Mouse (Mus musculus) 3T3-L1 (cell line): ENCODE data around the gene Melk.

Source experiments
- DNase-seq: peaks from one replicate; pipeline ENCODE4 v3.0.0-alpha.2; 2015; ENCODE audit warnings: low read depth, low spot score

Gene Melk

GRCm38 (mm10) chr4:44326721-44327120 is 26.0 kb downstream of the Melk start:
- DNase-seq = no peak

GRCm38 (mm10) chr4:44327976-44328375 is 27.3 kb downstream of the Melk start:
- DNase-seq = no peak

- no peak for DNase-seq
Observed at GRCm38 (mm10) chr4:44335006-44335405, 34.3 kb downstream of the Melk start.

GRCm38 (mm10) chr4:44361670-44362069 is 61.0 kb downstream of the Melk start:
- no peak for DNase-seq

- DNase-seq = no peak
Observed at GRCm38 (mm10) chr4:44363434-44364013, 62.8 kb downstream of the Melk start.

- no peak for DNase-seq
Observed at GRCm38 (mm10) chr4:44392231-44393216, 91.8 kb downstream of the Melk start.

DNA sequence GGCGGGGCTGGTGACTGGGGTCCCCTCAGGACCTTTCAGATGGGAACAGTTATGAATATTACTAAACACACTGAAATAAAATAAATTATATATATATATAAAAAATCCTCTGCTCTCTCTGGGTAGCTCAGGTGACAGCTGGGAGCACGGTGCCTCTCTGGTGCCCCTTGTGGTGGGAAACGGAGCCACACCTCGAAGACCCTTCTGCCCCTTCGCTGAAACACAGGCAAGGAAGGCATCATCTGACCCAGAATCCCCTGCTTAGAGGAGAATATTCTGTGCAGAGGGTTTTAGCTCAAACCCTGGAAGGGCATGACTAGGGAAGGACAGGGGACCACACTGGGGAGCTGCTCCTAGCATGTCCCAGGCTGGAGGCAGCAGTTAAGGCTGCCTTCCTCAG is 101.9 kb downstream of the Melk start:
- peak; percentile 22 for DNase-seq

DNA sequence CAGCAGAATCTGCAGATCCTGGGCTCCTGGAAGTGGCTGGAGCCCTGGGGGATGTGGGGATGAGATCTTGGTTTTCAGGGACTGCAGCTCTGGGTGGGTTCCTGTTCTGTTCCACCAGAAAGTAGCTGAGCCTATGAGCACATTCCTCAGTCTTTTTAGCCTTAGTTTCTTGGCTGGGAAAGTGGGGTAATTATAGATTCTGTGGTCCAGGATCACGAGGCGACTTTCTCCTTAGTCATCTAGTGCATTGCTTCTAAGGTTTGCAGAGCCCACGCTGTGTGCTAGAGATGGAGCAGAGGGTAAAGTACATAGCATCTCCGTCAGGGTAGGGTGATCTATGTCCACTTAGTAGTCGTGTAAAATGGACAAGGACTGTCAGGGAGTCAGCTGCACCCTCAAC is 103.8 kb downstream of the Melk start:
- DNase-seq = peak; percentile 11
